Mouse (Mus musculus): ENCODE measurements around the gene 4930412O13Rik. TPM values are rescaled to one million over a fixed set of nuclear protein-coding genes. Genes with fewer than 3 reads are reported as not detected.

Gene 4930412O13Rik
- 1.6 and 2.6 TPM in 2 replicates for polyA plus RNA-seq (2012; rRNA removed)

GRCm38 (mm10) chr2:9881051-9881591 is at the start of gene 4930412O13Rik:
TSS of gene 4930412O13Rik (plus strand) at chr2:9881252.
- peak; percentile 45 for DNase-seq (ENCODE audit: low read depth)
- no peak for TF ChIP-seq CTCF (IDR thresholded peaks at IDR 0.05; ENCODE audit: borderline replicate concordance, extremely low read depth, insufficient read depth, insufficient read length)
- no peak for TF ChIP-seq POLR2A (IDR thresholded peaks at IDR 0.05; ENCODE audit: borderline replicate concordance, extremely low read depth, insufficient read depth, insufficient read length, poor library complexity, severe bottlenecking)

DNA sequence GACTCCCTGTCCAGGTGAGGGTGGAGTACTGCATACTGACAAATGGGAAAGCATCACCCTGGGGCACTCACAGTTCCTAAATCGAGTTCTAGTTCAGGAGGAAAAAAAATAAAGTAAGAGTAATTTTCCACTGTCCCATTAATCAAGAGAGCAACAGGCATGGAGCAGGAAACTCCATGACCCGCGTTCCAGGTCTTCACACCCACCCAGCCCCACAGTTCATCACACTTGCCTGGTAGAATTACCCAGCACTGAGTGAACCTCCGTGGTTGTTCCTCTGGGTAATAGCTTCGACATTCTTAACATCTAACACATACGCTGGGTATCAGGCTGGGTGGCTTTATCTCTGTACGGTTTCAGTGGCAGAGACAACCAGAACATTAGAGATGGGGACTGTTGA is 47.3 kb upstream of the 4930412O13Rik start:
- no peak for DNase-seq (ENCODE audit: low read depth)
- TF ChIP-seq CTCF (IDR thresholded peaks at IDR 0.05; ENCODE audit: borderline replicate concordance, extremely low read depth, insufficient read depth, insufficient read length) (no peak), POLR2A (IDR thresholded peaks at IDR 0.05; ENCODE audit: borderline replicate concordance, extremely low read depth, insufficient read depth, insufficient read length, poor library complexity, severe bottlenecking) (no peak)

GRCm38 (mm10) chr2:9835195-9835594 is 45.9 kb upstream of the 4930412O13Rik start:
- TF ChIP-seq CTCF (IDR thresholded peaks at IDR 0.05; ENCODE audit: borderline replicate concordance, extremely low read depth, insufficient read depth, insufficient read length) (no peak), POLR2A (IDR thresholded peaks at IDR 0.05; ENCODE audit: borderline replicate concordance, extremely low read depth, insufficient read depth, insufficient read length, poor library complexity, severe bottlenecking) (no peak)
- DNase-seq (ENCODE audit: low read depth): peak; percentile 56

DNA sequence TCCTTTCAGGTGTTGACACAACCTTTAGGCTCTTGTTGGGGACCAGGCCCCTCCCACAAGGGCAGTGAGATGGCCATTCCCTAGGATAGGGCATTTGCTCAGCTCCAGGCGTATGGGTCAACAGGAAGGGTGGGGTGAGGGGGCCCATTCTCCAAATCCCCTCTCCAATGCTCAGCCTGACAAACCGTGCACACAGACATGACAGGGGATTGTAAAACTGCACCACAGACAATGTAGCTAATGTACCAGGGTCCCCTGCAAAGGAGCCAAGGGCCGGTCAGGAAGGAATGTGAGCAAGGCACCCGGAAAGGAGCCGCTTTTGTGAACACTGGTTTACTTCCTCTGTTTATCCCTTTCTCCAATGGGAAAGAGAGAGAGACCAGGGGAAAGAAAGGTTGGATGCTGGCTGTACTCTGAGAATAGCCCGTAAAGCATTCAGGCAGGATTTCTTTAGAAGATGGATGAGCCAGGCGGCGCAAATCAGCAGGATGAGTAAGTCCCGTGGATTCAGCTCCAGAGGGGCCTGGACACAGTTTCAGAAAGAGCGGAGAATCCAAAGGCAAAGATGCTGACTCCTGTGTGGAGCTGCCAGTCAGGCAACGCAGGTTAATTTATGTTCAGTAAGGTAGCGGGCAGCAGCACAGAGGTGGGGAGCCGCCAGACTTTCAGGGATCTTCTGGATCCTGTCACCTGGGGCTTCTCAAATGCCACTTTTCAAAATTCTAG is 28.0 kb upstream of the 4930412O13Rik start:
- TF ChIP-seq CTCF (IDR thresholded peaks at IDR 0.05; ENCODE audit: borderline replicate concordance, extremely low read depth, insufficient read depth, insufficient read length) (no peak), POLR2A (IDR thresholded peaks at IDR 0.05; ENCODE audit: borderline replicate concordance, extremely low read depth, insufficient read depth, insufficient read length, poor library complexity, severe bottlenecking) (no peak)
- peak; percentile 19 for DNase-seq (ENCODE audit: low read depth)

- TF ChIP-seq CTCF (IDR thresholded peaks at IDR 0.05; ENCODE audit: borderline replicate concordance, extremely low read depth, insufficient read depth, insufficient read length) (no peak), POLR2A (IDR thresholded peaks at IDR 0.05; ENCODE audit: borderline replicate concordance, extremely low read depth, insufficient read depth, insufficient read length, poor library complexity, severe bottlenecking) (no peak)
- DNase-seq (ENCODE audit: low read depth): no peak
These were observed 25.2 kb upstream of the 4930412O13Rik start for GRCm38 (mm10) chr2:9855861-9856260.

DNA sequence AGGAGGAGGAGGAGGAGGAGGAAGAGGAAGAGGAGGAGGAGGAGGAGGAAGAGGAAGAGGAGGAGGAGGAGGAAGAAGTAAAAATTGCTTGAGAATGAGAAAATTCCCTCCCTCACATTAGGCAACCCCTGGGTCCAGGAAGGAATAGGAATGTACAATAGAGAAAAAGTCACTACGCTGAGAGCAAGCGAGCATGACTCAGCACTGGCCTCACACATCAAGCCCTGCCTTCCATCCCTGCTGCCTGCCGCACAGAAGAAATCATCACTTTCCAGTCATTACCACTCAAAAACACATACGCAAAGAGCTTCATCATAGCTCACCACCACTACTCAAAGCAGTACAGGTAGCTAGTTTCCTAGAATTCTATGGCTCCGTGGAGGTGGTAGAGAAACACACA is 20.4 kb upstream of the 4930412O13Rik start:
- no peak for TF ChIP-seq POLR2A (IDR thresholded peaks at IDR 0.05; ENCODE audit: borderline replicate concordance, extremely low read depth, insufficient read depth, insufficient read length, poor library complexity, severe bottlenecking)
- no peak for TF ChIP-seq CTCF (IDR thresholded peaks at IDR 0.05; ENCODE audit: borderline replicate concordance, extremely low read depth, insufficient read depth, insufficient read length)
- DNase-seq (ENCODE audit: low read depth): peak; percentile 7

GRCm38 (mm10) chr2:9867092-9867825 is 13.8 kb upstream of the 4930412O13Rik start:
- no peak for TF ChIP-seq CTCF (IDR thresholded peaks at IDR 0.05; ENCODE audit: borderline replicate concordance, extremely low read depth, insufficient read depth, insufficient read length)
- TF ChIP-seq POLR2A (IDR thresholded peaks at IDR 0.05; ENCODE audit: borderline replicate concordance, extremely low read depth, insufficient read depth, insufficient read length, poor library complexity, severe bottlenecking): no peak
- DNase-seq (ENCODE audit: low read depth): no peak

DNA sequence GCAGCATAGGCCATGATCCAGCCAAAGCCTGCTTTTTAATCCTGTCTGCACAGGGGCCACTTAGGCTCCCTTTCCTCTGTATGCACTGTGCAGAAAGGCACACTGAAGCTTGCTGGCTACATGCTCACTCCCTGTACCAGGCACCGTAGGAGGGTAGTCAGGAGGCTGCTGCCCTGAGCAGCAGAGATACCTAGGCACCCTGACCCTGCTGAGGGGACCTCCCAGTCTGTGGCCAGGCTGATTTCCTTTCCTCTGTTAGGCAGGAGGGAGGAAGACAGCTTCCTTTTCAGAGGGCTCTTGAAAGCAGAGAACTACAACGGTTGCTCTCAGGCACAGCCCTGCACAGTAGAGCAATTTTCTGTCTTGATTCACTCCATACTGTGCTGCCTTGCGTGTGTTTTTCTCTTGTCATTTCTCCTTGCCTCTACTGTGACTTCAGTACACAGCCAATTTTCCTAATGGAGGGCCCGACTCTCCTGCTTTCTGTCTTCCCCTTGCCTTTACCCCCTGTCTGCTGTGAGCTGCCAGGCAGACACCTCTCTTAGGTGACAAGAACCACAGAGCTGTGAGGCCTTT is 9.8 kb upstream of the 4930412O13Rik start:
- TF ChIP-seq POLR2A (IDR thresholded peaks at IDR 0.05; ENCODE audit: borderline replicate concordance, extremely low read depth, insufficient read depth, insufficient read length, poor library complexity, severe bottlenecking): no peak
- DNase-seq (ENCODE audit: low read depth): no peak

- DNase-seq (ENCODE audit: low read depth): no peak
- no peak for TF ChIP-seq CTCF (IDR thresholded peaks at IDR 0.05; ENCODE audit: borderline replicate concordance, extremely low read depth, insufficient read depth, insufficient read length)
- no peak for TF ChIP-seq POLR2A (IDR thresholded peaks at IDR 0.05; ENCODE audit: borderline replicate concordance, extremely low read depth, insufficient read depth, insufficient read length, poor library complexity, severe bottlenecking)
These were observed 9.3 kb upstream of the 4930412O13Rik start for GRCm38 (mm10) chr2:9871798-9872197.

DNA sequence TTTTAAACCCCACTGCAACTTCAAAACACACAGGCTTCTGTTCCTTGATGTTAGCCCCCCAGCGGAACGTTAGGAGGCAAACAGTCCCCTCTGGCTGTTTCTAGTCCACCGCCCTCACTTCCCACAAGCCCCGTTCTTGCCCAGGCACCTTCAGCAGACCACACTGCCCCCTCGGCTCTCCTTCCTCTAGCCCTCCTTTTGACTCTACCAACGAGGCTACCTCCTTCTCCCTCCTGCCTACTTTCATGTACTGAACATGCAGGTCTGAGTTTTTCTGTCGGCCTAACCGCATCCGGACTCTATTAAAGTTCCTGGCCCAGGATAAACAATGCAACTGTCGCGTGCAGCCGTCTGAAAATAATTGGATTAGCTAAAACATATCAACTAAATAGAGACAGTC is 8.4 kb upstream of the 4930412O13Rik start:
- DNase-seq (ENCODE audit: low read depth): peak; percentile 51
- no peak for TF ChIP-seq POLR2A (IDR thresholded peaks at IDR 0.05; ENCODE audit: borderline replicate concordance, extremely low read depth, insufficient read depth, insufficient read length, poor library complexity, severe bottlenecking)
- no peak for TF ChIP-seq CTCF (IDR thresholded peaks at IDR 0.05; ENCODE audit: borderline replicate concordance, extremely low read depth, insufficient read depth, insufficient read length)

DNA sequence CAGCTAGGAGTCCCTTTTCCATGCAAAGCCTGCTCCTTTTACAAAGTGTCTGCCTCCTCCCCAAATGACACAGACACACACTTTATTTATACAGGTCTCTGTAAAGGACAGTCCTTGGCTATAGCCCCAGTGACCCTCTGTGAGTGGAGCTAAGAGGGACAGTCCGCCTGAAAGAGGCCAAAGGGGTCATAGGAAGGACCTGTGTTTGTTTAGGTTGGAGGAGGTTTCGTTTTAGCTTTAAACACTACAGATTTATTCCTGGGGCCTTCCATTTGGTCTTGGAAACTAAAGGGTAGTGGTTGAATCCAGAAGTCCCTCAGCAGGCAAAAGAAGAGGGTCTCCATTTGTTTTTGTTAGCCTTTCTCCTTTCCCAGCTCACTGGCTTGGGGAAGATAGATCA is 7.3 kb upstream of the 4930412O13Rik start:
- no peak for TF ChIP-seq POLR2A (IDR thresholded peaks at IDR 0.05; ENCODE audit: borderline replicate concordance, extremely low read depth, insufficient read depth, insufficient read length, poor library complexity, severe bottlenecking)
- TF ChIP-seq CTCF (IDR thresholded peaks at IDR 0.05; ENCODE audit: borderline replicate concordance, extremely low read depth, insufficient read depth, insufficient read length): no peak
- DNase-seq (ENCODE audit: low read depth): peak; percentile 7
